Mouse (Mus musculus) c-Kit-negative CD71-positive TER-119-positive erythroid progenitor cells, embryonic 14.5 days (primary cell): ENCODE results near the gene Cbl.

Experiments used
- DNase-seq: peaks from one replicate; pipeline ENCODE4 v3.0.0-alpha.2; 2013; ENCODE audit warnings: low read depth, low spot score

Gene Cbl

GRCm38 (mm10) chr9:44182260-44182659 is 51.6 kb downstream of the Cbl start:
- no peak for DNase-seq

- no peak for DNase-seq
These were observed 52.3 kb downstream of the Cbl start for GRCm38 (mm10) chr9:44181537-44181936.

GRCm38 (mm10) chr9:44178811-44179210 is 55.0 kb downstream of the Cbl start:
- no peak for DNase-seq

- no peak for DNase-seq
These were observed 55.5 kb downstream of the Cbl start for GRCm38 (mm10) chr9:44178389-44178788.

- DNase-seq: no peak
These were observed 56.4 kb downstream of the Cbl start for GRCm38 (mm10) chr9:44177405-44177804.

GRCm38 (mm10) chr9:44175957-44176356 is 57.9 kb downstream of the Cbl start:
- no peak for DNase-seq

GRCm38 (mm10) chr9:44175556-44175955 is 58.3 kb downstream of the Cbl start:
- DNase-seq: no peak

- no peak for DNase-seq
These were observed 63.1 kb downstream of the Cbl start for GRCm38 (mm10) chr9:44170691-44171151.

- no peak for DNase-seq
These were observed 64.9 kb downstream of the Cbl start for GRCm38 (mm10) chr9:44168931-44169330.

- DNase-seq: no peak
These were observed 74.0 kb downstream of the Cbl start for GRCm38 (mm10) chr9:44159886-44160285.

- no peak for DNase-seq
These were observed 86.6 kb downstream of the Cbl start for GRCm38 (mm10) chr9:44147290-44147689.

GRCm38 (mm10) chr9:44144718-44145060 is 89.2 kb downstream of the Cbl start:
- DNase-seq: no peak

GRCm38 (mm10) chr9:44144023-44144717 is 89.7 kb downstream of the Cbl start:
- DNase-seq: no peak

GRCm38 (mm10) chr9:44143421-44143820 is 90.4 kb downstream of the Cbl start:
- DNase-seq: no peak

- no peak for DNase-seq
These were observed 91.9 kb downstream of the Cbl start for GRCm38 (mm10) chr9:44141951-44142350.

- no peak for DNase-seq
These were observed 96.0 kb downstream of the Cbl start for GRCm38 (mm10) chr9:44137846-44138245.

- DNase-seq: no peak
These were observed 98.0 kb downstream of the Cbl start for GRCm38 (mm10) chr9:44135731-44136411.

GRCm38 (mm10) chr9:44134851-44135730 is 98.8 kb downstream of the Cbl start:
- no peak for DNase-seq

- no peak for DNase-seq
These were observed 99.6 kb downstream of the Cbl start, which contains the start of gene Mcam for GRCm38 (mm10) chr9:44134101-44134850. Gene Mcam (plus strand): TSS chr9:44134469.

- no peak for DNase-seq
These were observed 100.6 kb downstream of the Cbl start for GRCm38 (mm10) chr9:44133287-44133686.

GRCm38 (mm10) chr9:44132200-44132599 is 101.6 kb downstream of the Cbl start:
- no peak for DNase-seq

- no peak for DNase-seq
These were observed 102.6 kb downstream of the Cbl start for GRCm38 (mm10) chr9:44131276-44131590.
